Mouse (Mus musculus): Measurements from ENCODE around the gene Dtx1.

The Dtx1 gene

DNA sequence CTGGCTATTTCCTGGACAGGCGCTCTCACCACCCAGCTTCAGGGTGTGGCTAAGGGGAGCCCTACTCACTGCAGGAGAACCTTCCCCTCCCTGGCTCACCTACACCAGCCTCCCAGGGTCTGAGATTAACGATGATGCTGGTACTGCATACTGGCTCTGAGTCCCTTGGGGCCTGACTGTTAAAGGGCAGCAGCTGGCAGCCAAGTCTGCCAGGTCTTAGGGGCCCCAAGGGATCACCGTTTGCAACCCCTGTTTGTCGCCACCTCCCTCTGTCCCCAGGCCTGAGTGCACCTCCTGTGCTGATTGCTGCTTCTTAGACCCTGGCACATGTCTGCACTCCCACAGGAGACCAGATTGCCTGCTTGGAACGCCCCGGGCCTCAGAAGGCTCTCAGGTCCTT, 7.3 kb downstream of the Dtx1 start:
- DNase-seq (ENCODE audit: low spot score): no peak

DNA sequence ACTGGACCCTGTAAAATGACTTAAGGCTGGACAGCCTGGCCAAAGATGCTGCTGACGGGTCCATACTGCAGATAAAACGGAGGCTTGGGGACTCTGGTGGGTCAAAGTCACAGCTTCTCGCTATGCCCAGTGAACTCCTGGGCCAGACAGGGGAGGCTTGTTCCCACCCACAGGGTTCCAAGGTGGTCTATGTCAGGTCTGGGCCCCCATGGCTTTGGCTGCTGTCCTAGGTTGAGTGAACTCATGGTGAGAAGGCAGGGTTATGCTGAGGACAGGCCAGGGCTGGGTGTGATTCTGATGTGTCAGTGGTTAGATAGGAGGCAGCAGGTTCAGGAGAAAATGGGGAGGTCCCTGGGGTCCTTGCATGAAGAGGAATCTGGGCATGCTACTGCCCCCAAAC, 8.1 kb downstream of the Dtx1 start:
- DNase-seq (ENCODE audit: low spot score): no peak

GRCm38 (mm10) chr5:120702969-120703368, 8.8 kb downstream of the Dtx1 start:
- no peak for DNase-seq (ENCODE audit: low spot score)

DNA sequence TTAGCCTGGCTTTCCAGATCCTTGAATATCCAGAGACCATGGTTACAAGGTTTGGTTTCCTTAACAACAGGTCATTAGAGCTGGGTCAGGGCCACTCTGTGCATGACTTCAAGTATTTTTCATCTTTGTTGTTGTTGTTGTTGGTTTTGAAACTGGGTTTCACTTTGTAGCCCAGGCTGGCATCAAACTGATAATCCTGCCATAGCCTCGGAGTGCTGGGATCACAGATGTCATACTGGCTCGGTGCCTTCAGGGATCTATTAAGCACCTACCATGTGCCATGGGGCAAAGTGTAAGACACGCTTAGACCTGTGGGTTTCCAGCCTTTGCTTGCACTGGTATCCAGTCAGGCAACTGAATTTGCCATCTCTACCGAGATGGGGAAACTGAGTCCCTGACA, 9.3 kb downstream of the Dtx1 start:
- DNase-seq (ENCODE audit: low spot score): no peak

GRCm38 (mm10) chr5:120700996-120701790, 10.5 kb downstream of the Dtx1 start:
- DNase-seq (ENCODE audit: low spot score): no peak

- DNase-seq (ENCODE audit: low spot score): no peak
Measured at GRCm38 (mm10) chr5:120698801-120699391, 12.8 kb downstream of the Dtx1 start.

DNA sequence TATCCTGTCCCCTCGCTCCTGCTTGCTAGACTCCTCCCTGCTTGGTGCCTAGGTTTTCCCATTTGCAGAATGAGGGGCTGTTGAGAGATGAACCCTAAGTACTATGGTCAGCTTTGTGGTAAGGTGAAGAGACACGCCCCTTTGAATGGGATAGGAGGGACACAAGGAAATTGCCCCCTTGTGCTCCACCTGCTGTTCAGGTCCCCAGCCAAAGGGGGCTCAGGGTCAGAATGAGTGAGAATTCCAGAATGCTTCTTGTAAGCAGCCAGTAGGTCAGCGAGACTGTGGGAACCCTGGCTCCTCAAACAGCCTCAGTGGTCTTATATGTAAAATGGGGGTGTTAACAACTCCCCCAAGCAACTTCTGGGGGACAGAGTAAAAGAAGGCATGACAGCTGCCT, 13.5 kb downstream of the Dtx1 start:
- no peak for DNase-seq (ENCODE audit: low spot score)

DNA sequence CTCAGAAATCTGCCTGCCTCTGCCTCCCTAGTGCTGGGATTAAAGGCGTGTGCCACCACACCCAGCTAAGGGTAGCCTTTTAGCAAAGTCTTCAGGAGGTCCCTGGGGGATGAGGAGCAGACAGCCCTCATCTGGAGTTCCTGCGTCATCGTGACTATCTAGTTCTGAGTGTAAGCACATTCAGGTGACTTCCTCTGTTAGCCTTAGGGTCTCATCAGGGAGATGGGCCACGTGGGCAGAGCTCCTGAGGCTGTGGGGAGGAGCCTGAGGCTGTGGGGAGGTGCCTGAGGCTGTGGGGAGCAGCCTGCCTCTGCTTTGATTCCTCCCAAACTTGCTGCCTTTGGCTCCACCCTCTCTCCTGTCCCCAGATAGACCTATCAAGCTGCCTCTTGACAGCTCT, 14.9 kb downstream of the Dtx1 start:
- no peak for DNase-seq (ENCODE audit: low spot score)

- no peak for DNase-seq (ENCODE audit: low spot score)
Measured at GRCm38 (mm10) chr5:120696057-120696743, 15.5 kb downstream of the Dtx1 start.

DNA sequence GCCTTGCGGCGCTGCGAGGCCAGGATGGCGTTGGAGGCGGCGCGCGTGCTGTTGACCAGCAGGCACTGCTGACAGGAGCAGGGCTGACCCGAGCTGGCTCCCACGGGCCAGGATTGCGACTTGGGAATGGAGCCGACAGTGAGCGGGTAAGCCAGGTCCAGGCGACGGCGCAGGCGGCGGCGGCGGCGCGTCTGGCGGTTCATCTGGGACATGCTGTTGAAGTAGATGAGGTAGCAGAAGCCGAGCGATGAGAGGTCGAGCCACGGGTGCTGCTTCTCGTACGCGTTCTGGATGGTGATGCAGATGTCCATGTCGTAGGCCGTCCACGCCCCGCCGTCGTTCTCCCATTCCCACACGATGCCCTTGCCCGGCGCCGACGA, 17.0 kb downstream of the Dtx1 start:
- DNase-seq (ENCODE audit: low spot score): no peak

DNA sequence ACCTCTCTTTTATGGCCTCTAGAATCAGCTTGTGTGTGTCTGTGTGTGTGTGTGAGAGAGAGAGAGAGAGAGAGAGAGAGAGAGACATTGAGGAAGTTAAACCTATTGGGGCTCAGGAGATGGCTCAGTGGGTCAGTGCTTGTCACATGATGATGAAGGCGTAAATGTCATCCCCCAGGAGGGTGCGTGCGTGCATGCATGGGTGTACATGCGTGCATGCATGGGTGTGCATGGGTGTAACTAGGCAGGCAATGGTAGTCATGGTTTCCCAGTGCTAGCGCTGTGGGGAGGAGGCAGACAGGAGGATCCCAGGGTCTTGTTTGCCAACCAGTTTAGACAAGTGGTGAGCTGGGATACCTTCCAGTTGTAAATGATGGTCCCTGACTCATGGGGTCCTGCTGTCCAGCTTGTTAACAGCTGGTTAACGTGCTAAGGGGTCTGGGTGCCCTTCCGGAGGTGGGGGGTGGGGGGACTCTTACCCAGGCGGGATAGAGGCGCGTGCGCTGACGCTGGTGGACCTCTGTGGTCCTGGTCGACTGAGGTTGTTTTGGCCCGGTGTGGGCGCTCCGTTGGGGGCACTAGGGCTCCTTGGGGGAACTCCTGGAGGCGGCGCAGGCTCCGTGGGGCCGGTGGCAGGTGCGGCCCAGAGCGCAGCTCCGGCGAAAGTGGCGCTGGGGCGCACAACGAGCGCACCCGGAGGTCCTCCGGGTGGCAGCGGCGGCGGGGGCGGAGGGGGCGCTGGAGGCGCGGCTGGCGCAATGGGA, 17.6 kb downstream of the Dtx1 start:
- no peak for DNase-seq (ENCODE audit: low spot score)

GRCm38 (mm10) chr5:120692034-120692433, 19.7 kb downstream of the Dtx1 start:
- no peak for DNase-seq (ENCODE audit: low spot score)

- DNase-seq (ENCODE audit: low spot score): no peak
Measured at GRCm38 (mm10) chr5:120690417-120690816, 21.3 kb downstream of the Dtx1 start.

- DNase-seq (ENCODE audit: low spot score): no peak
Measured at GRCm38 (mm10) chr5:120688434-120688833, 23.3 kb downstream of the Dtx1 start.

- no peak for DNase-seq (ENCODE audit: low spot score)
Measured at GRCm38 (mm10) chr5:120687897-120688296, 23.8 kb downstream of the Dtx1 start.

DNA sequence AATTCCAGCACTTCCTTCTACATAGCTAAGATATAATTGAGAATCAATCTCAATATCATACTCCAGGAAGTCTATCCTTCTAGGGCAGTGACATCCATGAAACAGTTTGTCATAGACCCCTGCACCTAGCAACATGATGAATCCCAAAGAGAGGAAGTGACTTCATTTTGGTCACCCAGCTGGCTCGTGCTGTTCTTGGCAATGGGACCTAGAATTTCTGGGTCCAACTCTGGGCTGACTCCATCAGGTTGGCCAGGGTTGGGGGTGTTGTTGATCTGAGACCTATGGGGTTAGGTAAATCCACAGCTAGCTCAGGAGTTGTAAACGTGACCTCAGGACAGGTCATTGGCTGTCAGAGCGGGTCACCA, 24.3 kb downstream of the Dtx1 start:
- DNase-seq (ENCODE audit: low spot score): no peak

DNA sequence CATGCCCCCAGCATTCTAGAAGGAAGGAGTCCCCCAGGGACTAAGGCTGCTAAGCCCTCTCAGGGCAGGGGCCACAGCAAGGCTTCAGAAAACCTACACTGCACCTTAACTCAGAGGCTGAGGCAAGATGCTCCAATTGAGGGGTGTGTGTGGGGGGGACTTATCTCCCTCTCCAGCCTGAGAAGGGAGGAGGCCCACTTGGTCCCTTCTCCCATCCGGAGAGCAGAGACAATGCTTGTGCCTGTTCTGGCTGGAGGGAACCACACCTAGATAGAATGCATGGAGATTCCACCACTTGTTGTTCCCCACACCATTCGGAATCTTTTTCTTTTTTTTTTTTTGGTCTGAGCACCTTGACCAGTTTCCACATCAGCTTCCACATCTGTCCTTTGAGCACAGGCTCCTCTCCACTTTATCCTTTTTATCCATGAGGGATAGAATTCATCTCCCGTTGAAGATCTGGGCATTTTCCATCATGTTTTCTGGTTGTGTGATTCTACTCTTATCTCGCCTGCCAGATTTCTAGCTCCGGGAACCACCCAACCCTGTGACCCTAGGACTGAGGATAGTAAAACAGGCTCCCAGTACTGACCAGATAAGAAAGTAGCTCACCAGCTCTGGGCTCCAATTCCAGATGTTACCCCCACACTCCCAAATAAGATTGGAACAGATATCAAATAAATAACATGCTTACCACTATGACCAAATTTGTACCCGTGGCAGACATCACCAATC, 24.8 kb downstream of the Dtx1 start:
- no peak for DNase-seq (ENCODE audit: low spot score)

GRCm38 (mm10) chr5:120685678-120686077, 26.0 kb downstream of the Dtx1 start:
- no peak for DNase-seq (ENCODE audit: low spot score)

DNA sequence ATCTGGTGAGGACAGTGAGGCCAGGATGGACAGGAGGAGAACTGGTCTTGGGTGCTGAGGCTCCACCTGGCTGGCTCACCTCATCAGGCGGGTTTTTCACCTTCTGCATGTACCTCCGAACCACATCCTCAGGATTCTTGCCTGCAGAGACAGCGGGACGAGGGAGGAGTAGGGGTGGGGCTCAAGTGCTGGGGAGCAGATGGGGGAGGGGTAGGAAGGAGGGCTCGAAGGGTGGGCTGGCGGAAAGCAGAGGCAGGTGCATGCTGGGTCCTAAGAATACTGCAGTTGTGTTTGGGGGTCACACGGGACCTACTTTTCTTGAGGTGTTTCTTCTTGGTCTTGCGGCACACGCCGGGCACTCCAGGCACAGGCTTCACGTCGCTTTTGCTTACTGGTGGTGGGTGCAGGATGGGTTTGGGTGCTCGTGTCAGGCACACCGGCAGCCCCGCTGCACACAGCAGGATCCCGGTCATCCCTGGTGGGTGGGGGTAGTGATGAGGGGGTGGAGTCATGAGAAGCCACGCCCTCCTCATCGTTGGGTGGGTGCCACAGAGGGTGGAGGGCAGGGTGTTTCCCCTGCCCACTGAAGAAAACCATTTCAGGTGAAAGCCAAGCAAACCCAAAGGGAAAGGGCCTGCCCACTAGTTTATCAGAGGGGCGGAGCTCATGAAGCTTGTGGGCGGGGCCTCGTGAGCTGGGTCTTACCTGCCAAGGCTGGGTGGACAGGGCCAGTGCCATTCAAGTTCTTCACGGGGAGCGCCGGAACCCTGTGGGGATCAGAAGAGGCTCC, 28.6 kb downstream of the Dtx1 start:
- no peak for DNase-seq (ENCODE audit: low spot score)

DNA sequence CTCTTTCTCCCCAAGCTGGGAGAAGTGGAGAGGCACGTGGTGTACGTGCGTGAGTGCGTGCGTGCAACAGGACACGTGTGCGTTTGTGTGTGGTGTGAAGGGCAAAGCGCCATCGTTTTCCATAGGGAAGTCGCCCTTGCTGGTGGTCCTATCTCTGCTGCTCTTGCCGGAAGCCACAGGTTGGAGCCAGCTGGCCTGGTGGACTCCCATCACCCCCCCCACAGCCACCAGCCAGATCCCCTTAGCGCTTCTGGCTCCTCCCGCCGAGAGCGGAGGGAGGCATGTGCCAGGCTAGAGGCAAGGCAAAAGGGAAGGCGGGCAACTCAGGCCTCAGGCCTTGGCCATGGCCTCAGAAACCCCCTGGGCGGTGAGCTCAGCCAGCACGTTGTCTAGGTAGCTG, 30.8 kb downstream of the Dtx1 start:
- DNase-seq (ENCODE audit: low spot score): no peak

Measured in urinary bladder, postnatal 10 days (tissue).